Mouse (Mus musculus) cerebellum, adult (tissue): ENCODE data around the gene Nrg4.

ENCODE experiments used
- ATAC-seq: cut with Nextera tagmentation; 2 replicates; pipeline ENCODE4 v1.9.2; 2017; ENCODE audit warnings: mild to moderate bottlenecking, moderate library complexity, mixed read lengths; ENCODE audit not compliant: insufficient number of reproducible peaks, low FRiP score, low TSS enrichment

The Nrg4 gene

DNA sequence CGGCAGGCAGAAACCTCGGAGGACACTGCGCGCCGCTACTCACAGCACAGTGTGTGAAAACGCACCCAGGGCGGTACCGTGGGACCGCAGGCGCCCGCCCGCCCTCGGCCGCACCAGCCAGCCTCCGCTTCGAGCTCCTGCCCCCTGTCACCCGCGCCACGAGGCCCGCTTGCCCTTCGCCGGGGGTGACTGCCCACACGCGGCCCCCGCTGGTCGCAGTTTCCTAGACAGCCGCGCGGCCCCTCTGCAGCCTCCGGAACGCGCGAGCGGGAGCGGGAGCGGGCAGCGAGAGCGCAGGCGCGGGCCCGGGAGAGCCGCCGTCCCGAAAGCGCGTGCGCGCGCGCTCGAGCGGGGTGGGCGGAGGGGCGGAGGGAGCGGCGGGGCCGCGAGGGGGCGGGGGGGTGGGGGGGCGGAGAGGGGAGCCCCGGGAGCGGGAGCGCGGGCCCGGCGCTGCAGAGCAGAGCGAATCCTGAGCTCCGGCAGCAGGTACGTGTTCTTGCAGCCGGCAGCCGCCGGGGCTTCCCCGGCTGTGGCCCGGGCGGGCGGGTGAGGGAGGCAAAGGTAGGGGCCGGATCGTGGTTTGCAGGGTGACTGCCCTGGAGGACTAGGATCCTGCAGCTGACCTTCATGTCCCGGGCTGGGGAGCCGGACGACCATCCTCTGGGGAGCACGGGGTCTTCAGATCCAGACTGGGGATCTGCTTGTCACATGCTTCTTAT lies at the start of gene Nrg4, which contains the start of gene Tmem266:
Gene Nrg4, minus strand, starts transcription at position 330 of the 719 bp plus-strand sequence.
Gene Tmem266, plus strand, starts transcription at position 399 of the 719 bp plus-strand sequence.
- ATAC-seq: peak; percentile 71

DNA sequence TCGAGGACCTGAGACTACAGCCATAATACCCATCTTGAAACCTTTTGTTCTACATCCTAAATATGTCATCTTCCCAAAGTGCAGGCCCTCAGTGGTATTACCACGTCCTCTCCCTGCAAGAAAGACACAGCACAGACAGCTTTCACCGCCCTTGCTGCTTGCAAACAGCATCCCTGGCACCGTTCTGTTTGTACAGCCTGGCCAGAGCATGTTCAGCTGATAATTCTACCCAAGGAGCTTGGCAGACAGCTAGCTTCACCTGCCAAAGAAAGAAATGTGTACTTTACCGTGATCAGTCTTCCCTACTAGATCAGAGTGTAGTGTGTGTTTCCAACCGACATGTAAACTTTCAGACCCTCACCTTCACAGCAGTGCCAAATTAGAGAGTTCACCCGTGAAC lies 45.3 kb upstream of the Nrg4 start:
- ATAC-seq: peak; percentile 72; the same call in 1 of the 2 replicates

DNA sequence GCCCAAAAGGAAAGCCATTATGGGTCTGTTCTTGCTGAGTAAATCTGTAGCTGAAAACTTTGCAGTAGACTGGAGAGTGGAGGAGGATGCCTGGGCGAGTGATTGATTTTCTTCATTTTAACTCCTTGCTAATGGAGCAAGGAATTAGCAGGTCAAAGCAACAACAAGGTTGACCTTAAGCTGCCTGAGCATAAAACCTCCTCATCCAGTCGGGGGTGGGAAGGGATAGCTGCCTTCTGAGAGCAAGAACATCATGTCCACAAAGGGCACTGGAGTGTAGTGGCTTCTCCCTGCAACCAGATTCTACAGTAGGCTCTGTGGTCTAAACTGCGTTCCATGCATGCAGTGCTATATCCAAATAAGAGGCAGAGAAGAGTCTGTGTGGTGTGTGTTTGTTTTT lies 41.4 kb upstream of the Nrg4 start:
- no peak for ATAC-seq

DNA sequence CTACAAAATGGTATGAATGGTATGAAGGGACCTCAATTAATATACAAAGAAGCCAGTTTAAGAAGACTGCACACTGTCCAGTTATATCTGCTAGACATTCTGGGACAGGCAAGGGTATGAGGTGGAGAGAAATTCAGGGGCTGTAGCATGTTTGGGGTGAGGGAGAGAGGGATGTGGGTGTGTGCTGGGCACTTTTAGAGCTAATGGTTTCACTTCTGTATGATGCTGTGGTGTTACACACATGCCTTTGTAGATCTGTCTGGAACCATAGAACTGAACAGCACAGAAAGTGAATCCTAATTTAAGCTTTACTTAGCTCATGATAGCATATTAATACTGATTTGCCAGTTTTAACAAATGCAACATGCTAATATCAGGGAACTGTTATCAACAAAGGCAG lies 37.1 kb upstream of the Nrg4 start:
- ATAC-seq: no peak

DNA sequence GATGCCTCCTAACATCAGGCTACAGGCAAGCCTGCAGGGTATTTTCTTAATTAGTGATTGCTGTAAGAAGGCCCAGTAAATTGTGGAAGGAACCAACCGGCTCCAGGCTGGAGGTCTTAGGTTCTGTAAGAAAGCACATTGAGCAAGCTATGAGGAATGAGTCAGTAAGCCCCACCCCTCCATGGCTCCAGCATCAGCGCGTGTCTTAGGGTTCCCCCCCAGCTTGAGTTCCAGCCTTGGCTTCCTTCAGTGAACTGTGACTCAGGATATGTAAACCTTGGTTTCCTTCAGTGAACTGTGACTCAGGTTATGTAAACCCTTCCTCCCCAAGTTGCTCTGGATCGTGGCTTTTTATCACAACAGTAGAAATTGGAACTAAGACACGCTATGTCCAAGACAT lies 35.3 kb upstream of the Nrg4 start:
- ATAC-seq: no peak

DNA sequence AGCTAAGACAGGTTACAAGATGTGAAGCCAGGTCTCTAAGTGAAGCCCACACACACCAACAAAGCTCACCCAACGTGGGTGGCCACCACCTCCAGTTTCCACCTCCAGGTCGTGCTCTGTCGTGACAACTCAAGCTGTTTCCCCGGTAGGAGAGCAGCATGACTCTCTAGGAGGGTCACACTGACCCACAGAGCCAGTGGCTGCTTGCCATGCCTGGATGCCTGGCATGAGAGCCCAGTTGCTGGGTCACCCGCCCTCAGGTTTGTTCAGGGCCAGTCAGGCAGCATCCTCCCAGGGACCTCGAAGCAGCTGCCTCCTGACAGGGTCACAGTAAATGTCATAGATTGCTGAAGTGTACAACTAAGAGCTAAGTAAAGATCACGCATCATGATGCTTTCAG lies 34.2 kb upstream of the Nrg4 start:
- ATAC-seq: peak; percentile 28; the same call in 1 of the 2 replicates

DNA sequence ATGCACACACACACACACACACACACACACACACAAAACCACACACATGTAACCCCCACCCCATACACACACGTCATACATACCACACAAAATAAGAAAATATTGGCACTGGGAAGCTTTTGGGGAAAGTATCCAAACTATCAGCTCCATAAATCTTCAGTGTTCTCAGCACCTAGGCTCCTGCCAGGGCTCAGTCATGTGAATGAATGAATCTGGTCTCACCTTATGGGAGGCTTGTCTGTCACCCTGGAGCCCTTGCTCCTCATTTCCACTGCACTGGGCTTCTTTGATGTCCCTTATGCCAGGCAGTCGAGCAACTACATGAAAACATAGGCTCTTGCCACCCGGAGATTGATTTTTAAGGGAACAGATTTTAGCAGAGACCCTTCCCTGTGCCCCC lies 33.7 kb upstream of the Nrg4 start:
- no peak for ATAC-seq

DNA sequence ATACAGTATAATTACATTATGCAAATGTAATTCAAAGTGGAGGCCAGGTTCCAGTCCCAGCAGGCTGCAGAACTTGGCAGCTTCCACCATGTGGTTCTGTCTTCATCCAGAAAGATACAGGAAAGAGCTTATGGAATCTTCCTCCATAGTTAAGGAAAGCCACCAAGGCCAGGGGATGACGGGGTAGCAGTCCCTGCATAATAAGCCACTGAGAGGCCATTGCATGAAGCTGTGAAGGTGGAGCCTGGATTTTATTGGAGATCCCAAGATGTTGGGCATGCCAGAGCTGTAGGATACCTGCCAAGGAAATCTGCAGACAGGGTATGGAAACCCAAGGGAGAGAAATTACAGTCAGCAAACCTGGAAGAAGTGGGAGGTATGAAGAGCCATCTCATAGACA lies 30.5 kb upstream of the Nrg4 start:
- ATAC-seq: peak; percentile 45; the same call in 1 of the 2 replicates

DNA sequence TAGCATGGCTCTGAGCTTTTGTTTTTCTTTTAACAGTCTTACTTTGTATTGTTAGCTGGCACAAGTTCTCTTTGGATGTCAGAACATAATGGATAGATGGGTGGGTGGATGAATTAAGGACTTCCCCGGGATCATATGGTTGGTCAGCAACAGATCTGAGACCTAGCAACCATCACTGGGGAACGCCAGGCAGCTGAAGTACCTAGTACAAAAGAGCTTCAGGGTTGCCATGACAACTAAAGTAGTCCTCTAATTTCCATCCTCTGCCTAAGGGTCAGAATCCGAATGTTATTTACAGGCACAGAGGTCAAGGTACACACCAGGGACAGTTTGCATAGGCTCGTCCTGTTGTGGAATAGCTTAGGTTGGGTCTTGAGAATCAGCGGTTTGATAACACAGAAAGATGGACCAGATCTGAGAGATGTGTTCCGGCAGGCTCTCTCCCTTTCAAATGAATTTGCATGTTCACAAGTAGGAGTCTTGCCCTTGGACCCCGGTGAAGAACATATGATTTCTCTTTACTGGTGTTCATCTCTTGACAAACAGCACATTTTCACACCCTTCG lies 28.7 kb upstream of the Nrg4 start:
- no peak for ATAC-seq

DNA sequence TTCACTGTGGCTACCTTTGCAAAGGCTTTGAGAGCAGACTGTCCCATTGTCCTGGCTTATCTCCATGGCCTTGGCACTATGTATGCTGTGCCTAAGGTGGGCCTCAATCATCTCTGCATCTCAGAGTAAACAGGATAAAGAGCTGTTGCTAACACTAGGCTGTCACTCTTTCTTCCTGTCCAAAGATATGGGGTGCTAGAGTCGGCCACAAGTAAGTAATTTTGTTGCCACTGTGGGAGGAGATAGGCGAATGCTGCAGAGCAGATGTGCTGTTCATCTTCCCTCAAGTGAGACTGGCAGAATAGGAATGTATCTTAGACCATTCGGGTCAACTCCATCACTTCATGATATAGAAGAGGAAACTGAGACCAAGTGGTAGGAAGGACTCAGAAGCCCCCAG lies 28.0 kb upstream of the Nrg4 start:
- ATAC-seq: no peak

DNA sequence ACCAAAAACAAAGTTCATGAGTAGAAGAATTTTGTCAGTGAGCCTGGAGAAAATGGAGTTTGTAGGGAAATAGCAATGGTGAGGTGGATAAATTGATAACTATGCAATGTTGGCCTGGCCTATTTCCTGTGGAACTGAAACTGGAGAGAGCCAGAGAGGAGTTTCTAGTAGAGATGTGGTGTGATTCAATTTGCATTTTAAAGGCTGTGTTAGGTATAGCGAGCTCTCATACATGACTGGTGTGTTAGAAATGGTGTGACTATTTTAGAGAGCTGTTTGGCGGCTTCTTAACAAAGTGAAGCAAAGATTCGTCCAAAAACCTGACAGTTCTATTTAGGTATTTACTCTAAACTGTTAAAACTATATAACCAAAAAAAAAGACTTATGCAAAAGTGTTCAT lies 22.0 kb upstream of the Nrg4 start:
- ATAC-seq: no peak

DNA sequence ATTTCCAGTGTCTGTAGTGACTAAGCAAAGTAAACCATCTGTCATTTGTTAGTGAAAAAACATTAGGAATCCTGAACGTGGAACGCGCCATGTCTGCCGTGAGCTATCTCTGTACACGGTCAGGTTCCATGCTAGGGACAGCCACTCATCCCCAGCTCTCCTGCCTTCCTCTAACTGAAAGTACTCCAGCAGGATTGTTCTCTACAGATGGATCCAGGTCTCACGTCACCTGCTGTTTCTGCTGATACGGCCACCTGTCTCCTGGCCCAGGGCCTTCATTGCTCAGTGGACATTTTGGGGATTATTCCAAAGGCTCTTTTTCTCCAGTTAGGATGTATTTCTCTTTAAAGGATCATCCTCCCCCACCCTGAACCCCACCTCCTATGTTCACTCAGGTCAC lies 18.7 kb upstream of the Nrg4 start:
- ATAC-seq: peak; percentile 94

DNA sequence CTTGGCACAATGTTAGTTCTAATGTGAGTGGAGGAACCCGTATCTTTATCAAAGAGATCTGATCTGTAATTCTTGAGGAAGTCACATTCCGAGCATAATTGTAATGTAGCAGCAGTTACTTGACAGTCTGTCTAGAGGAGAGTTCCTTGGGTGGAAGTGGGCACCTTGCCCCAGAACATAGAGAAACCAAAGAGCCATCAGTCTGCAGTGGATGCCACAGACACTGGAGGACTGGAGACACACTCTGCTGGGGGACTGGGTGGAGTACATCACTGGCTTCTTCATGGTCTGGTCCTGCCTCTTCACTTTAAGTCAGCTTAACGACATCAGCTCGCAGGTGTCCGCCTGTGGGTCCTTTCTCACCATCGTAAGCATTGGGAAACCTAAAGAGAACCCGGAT lies 17.5 kb upstream of the Nrg4 start:
- no peak for ATAC-seq

DNA sequence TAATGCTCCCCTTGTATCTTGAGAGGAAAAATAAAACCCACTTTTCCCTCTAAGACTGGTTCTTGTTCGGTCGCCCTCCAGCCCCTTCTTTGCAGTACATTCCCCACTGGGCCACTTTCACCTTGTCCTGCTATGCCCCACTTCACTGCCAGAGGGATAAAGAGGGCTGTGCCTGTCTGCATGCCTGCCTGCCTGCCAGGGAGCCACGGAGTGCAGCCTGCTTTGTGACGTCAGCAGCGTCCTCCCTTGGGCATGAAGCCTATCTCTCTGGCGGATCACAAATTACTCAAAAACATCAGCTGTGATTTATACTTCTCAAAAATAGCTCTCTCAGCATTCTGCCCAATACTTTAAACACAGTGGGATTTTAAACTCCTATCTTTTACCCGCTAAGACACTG lies 6.3 kb upstream of the Nrg4 start:
- peak; percentile 56; the same call in 1 of the 2 replicates for ATAC-seq

DNA sequence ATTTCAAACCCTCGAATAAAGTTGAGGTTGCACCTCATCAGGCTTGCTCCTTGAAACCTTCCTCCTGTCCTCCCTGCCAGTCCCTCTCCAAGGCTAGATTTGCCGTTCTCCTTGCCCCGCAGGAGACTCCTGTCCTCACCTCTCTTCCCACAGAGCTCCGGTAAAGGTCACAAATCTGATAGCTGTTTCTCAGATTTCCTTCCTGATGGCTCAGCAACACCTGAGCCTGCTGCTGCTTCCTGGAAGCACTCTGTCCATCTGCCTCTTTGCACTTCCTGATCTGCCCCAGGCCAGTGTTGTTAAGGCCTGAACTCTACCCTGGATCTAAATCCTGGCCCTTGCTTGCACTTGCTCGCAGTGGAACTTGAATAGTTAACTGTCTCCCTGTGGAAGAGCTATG lies 5.8 kb upstream of the Nrg4 start:
- peak; percentile 43; the same call in 1 of the 2 replicates for ATAC-seq

DNA sequence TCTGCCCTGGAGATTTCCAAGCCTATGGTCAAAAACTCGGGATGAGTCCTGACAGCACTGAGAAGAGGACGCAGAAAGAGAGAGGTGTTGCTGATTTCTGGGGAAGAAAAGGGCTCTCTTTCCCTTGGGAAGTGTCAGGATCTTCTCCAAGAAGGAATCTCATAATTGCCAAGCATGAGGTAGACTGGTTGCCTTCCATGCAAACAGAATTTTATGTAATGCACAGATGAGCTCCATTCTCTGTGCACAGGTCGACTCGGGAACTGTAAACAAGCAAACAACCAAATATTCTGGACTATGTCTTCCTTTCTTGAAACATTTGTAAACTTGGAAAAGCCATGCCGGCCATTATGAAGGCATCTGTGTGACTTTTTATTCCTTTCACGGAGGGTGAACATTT lies 2.8 kb upstream of the Nrg4 start:
- ATAC-seq: no peak

DNA sequence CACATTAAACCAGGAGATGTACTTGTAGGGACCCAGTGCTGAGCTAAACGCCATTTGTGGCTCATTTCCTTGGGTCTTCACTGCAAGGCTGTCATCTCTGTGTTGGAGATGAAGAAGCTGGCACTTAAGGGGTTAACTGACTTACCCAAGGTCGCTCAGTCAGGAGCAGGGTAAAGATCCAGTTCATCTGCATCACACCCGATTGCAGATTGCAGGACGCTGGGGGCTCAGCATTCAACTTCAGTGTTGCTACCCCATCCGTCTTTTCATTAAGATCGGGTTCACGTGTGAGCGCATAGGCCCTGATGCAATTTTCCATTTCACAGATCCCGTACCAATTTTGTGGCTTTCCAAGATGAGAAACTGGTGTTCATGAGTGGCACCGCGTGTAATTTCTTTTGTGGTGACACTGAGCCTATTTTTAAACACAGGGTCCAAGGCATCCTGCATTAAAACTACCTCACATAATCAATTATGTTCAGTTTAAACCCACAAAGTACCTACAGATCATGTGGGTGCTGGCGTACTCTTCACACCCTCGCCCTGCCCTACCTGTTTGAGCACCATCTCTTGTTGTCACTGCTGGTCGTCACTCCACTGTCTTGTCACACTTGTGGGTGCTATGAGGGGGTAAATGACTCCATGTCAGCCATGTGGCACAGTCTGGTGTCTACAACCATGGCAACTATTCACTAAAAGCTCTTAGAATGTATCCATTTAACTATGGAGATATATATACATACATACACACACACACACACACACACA lies 1.7 kb upstream of the Nrg4 start:
- ATAC-seq: no peak

DNA sequence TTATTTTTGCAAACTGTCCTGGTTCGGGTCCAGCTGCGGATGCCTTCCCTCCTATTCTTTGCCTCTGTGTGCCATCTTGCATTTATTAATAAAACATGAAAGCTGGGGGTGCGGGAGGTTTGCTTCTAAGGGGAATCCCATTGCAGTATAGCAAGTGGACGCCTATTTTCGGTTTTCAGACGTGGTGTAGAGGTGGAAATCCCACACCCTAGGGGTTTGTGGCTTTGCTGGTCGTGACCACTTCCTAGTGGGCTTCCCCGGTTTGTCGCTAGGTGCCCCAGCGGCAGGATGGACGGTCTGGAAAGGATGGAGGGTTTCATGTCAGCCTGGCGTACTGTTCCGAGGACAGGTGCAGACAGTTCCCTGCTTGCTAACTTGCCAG lies 581 bp upstream of the Nrg4 start:
- no peak for ATAC-seq

DNA sequence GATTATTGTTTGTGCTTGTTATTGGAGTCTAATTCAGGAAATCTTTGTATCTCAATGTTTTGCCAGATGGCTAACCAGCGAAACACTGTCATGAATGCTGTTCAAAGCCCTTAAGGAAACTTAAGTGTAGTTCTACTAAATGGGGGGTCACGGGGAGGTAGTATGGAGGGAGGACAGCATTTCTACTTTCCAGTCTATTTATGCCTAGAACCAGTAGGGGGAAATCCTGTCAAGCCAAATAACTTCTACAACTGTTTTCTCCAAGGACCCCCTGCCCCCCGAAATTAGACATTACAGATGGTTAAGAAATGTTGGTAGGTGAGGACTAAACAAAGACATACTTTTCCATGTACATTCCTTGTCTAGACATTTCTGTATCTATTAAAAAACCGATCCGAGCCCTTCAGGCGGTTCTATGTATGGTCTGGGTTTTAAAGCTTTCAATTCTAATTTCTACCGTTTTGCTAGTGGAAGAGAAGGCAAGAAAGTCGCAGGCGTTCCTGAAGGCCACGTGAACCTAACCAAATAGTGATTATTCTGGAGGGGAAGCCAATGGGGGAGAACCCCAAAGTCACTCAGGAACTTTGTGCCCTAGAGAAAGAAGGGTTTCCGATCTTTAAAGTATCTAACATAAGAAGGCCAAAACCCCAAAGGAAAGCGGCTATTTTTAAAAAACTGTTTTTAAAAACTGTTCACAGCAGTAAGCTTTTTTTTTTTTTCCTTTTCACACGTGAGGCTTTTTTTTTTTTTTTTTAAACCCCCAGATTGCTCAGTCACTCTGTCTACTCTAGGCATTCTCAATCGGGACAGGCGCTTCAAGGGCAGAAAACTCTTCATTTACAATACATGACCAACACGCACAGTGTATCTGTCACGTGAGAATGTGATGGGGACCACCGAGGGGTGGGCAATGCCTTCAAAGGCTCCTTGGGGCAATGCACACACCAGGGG lies 805 bp downstream of the Nrg4 start:
- no peak for ATAC-seq

DNA sequence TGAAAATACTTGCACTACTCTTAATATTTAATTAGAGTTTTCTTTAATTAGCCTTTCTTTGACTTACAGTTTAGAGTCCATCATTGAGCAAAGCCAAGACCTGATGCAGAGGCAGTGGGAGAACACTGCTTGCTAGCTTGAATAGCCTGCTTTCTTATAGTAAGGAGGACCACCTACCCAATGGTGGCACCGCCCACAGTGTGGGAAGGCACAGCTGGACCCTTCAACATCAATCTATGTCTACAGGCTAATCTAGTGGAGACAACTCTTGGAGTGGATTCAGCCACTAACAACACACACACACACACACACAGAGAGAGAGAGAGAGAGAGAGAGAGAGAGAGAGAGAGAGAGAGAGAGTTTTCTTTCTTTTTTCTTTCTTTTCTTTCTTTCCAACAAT lies 1.6 kb downstream of the Nrg4 start:
- ATAC-seq: no peak
